Mouse (Mus musculus): Measurements from ENCODE around the gene Eif4g1.

GRCm38 (mm10) chr16:20723247-20723646 is 55.1 kb downstream of the Eif4g1 start:
- no peak for TF ChIP-seq CTCF (IDR thresholded peaks at IDR 0.05; ENCODE audit: low read depth, low read length)
- no peak for TF ChIP-seq POLR2A (IDR thresholded peaks at IDR 0.05; ENCODE audit: borderline replicate concordance, low read depth, low read length)

Measured in bone marrow macrophage, adult 2 months (primary cell).